Mouse (Mus musculus): ENCODE data around the gene Slc6a1. TPM values are rescaled to one million over a fixed set of nuclear protein-coding genes. Genes with fewer than 3 reads are reported as not detected.
"Not testable (repeated sequence)": the region's sequence is repeated elsewhere in the genome, so short reads cannot be mapped to it uniquely, and the experiment has no call there.

Slc6a1 gene
- polyA plus RNA-seq, 1 experiment from 2014 or later, result 0.64 TPM

GRCm38 (mm10) chr6:114329597-114330470, 47.4 kb downstream of the Slc6a1 start:
- 39% methylated on average over 8 of the region's 8 CpGs for WGBS
- H3K9me3 ChIP-seq (replicated peaks), result no peaks in the 10 kb centered on the region
- no peaks in the 10 kb centered on the region for H3K36me3 ChIP-seq
- no peaks in the 10 kb centered on the region for H3K4me1 ChIP-seq
- ATAC-seq (ENCODE audit: insufficient number of reproducible peaks, low FRiP score, low TSS enrichment, low read depth), result no peak
- H3K27ac ChIP-seq (replicated peaks), result no peak overlapping the region
- H3K9ac ChIP-seq, result no peak overlapping the region
- H3K4me2 ChIP-seq (replicated peaks), result no peak overlapping the region
- no peaks in the 10 kb centered on the region for H3K27me3 ChIP-seq
- H3K4me3 ChIP-seq (replicated peaks), result no peak overlapping the region

GRCm38 (mm10) chr6:114331926-114332325, 49.5 kb downstream of the Slc6a1 start:
- no peak overlapping the region for H3K4me3 ChIP-seq (replicated peaks)
- 0 out of 2 replicates have a peak, but pooled peaks cover 6% of the 10 kb centered on the region for H3K4me1 ChIP-seq
- ATAC-seq (ENCODE audit: insufficient number of reproducible peaks, low FRiP score, low TSS enrichment, low read depth), result no peak
- no peaks in the 10 kb centered on the region for H3K9me3 ChIP-seq (replicated peaks)
- 88% methylated on average over 7 of the region's 7 CpGs for WGBS
- H3K36me3 ChIP-seq, result no peaks in the 10 kb centered on the region
- H3K27me3 ChIP-seq, result no peaks in the 10 kb centered on the region
- H3K4me2 ChIP-seq (replicated peaks), result no peak overlapping the region
- H3K9ac ChIP-seq, result no peak overlapping the region
- H3K27ac ChIP-seq (replicated peaks), result no peak overlapping the region

GRCm38 (mm10) chr6:114336128-114336943, 53.9 kb downstream of the Slc6a1 start:
- ATAC-seq (ENCODE audit: insufficient number of reproducible peaks, low FRiP score, low TSS enrichment, low read depth), result no peak
- no peak overlapping the region for H3K4me2 ChIP-seq (replicated peaks)
- no peaks in the 10 kb centered on the region for H3K9me3 ChIP-seq (replicated peaks)
- no peaks in the 10 kb centered on the region for H3K27me3 ChIP-seq
- H3K9ac ChIP-seq, result no peak overlapping the region
- no peaks in the 10 kb centered on the region for H3K36me3 ChIP-seq
- 39% methylated on average over 11 of the region's 11 CpGs for WGBS
- no peak overlapping the region for H3K27ac ChIP-seq (replicated peaks)
- H3K4me3 ChIP-seq (replicated peaks), result no peak overlapping the region
- H3K4me1 ChIP-seq, result peaks cover 6% of the 10 kb centered on the region; the same call in 1 of the 2 replicates

- H3K36me3 ChIP-seq, result no peaks in the 10 kb centered on the region
- no peak overlapping the region for H3K4me2 ChIP-seq (replicated peaks)
- no peaks in the 10 kb centered on the region for H3K9me3 ChIP-seq (replicated peaks)
- ATAC-seq (ENCODE audit: insufficient number of reproducible peaks, low FRiP score, low TSS enrichment, low read depth), result no peak
- no peak overlapping the region for H3K27ac ChIP-seq (replicated peaks)
- WGBS, result 42% methylated on average over 1 of the region's 1 CpGs
- no peak overlapping the region for H3K4me3 ChIP-seq (replicated peaks)
- no peak overlapping the region for H3K9ac ChIP-seq
- H3K4me1 ChIP-seq, result peaks cover 6% of the 10 kb centered on the region; the same call in 1 of the 2 replicates
- H3K27me3 ChIP-seq, result no peaks in the 10 kb centered on the region
These were observed 54.4 kb downstream of the Slc6a1 start for GRCm38 (mm10) chr6:114336944-114337215.

DNA sequence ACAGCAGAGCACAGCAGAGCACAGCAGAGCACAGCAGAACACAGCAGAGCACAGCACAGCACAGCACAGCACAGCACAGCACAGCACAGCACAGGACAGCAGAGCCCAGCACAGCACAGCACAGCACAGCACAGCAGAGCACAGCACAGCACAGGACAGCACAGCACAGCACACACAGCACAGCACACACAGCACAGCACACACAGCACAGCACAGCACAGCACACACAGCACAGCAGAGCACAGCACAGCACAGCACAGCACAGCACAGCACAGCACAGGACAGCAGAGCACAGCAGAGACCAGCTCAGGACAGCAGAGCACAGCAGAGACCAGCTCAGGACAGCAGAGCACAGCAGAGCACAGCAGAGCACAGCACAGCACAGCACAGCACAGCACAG, 58.9 kb downstream of the Slc6a1 start:
- H3K4me2 ChIP-seq (replicated peaks); H3K9me3 ChIP-seq (replicated peaks); H3K4me1 ChIP-seq; H3K36me3 ChIP-seq; H3K9ac ChIP-seq; H3K27me3 ChIP-seq; H3K27ac ChIP-seq (replicated peaks); H3K4me3 ChIP-seq (replicated peaks); ATAC-seq (ENCODE audit: insufficient number of reproducible peaks, low FRiP score, low TSS enrichment, low read depth): not testable (repeated sequence)

GRCm38 (mm10) chr6:114343740-114344139, 61.3 kb downstream of the Slc6a1 start:
- Histone ChIP-seq H3K27me3 (peaks cover 10% of the 10 kb centered on the region), H3K4me2 (replicated peaks) (no peak overlapping the region), H3K27ac (replicated peaks) (no peak overlapping the region), H3K4me3 (replicated peaks) (no peak overlapping the region), H3K4me1 (no peaks in the 10 kb centered on the region; the same call in 1 of the 2 replicates), H3K36me3 (no peaks in the 10 kb centered on the region), H3K9ac (no peak overlapping the region), H3K9me3 (replicated peaks) (no peaks in the 10 kb centered on the region)
- 10% methylated on average over 3 of the region's 3 CpGs for WGBS
- no peak for ATAC-seq (ENCODE audit: insufficient number of reproducible peaks, low FRiP score, low TSS enrichment, low read depth)

GRCm38 (mm10) chr6:114345156-114345555, 62.7 kb downstream of the Slc6a1 start:
- 41% methylated on average over 4 of the region's 4 CpGs for WGBS
- Histone ChIP-seq H3K27me3 (peaks cover 10% of the 10 kb centered on the region), H3K27ac (replicated peaks) (no peak overlapping the region), H3K4me3 (replicated peaks) (no peak overlapping the region), H3K4me2 (replicated peaks) (no peak overlapping the region), H3K36me3 (no peaks in the 10 kb centered on the region), H3K9ac (no peak overlapping the region), H3K4me1 (no peaks in the 10 kb centered on the region), H3K9me3 (replicated peaks) (no peaks in the 10 kb centered on the region)
- no peak for ATAC-seq (ENCODE audit: insufficient number of reproducible peaks, low FRiP score, low TSS enrichment, low read depth)

GRCm38 (mm10) chr6:114347831-114348754, 65.7 kb downstream of the Slc6a1 start:
- 44% methylated on average over 13 of the region's 13 CpGs for WGBS
- Histone ChIP-seq H3K36me3 (no peaks in the 10 kb centered on the region), H3K4me1 (no peaks in the 10 kb centered on the region), H3K9ac (no peak overlapping the region), H3K4me3 (replicated peaks) (no peak overlapping the region), H3K4me2 (replicated peaks) (no peak overlapping the region), H3K27ac (replicated peaks) (no peak overlapping the region), H3K9me3 (replicated peaks) (no peaks in the 10 kb centered on the region), H3K27me3 (peaks cover 10% of the 10 kb centered on the region)
- no peak for ATAC-seq (ENCODE audit: insufficient number of reproducible peaks, low FRiP score, low TSS enrichment, low read depth)

- 67% methylated on average over 4 of the region's 4 CpGs for WGBS
- Histone ChIP-seq H3K9ac (no peak overlapping the region), H3K4me3 (replicated peaks) (no peak overlapping the region), H3K4me1 (no peaks in the 10 kb centered on the region), H3K9me3 (replicated peaks) (no peaks in the 10 kb centered on the region), H3K27ac (replicated peaks) (no peak overlapping the region), H3K36me3 (no peaks in the 10 kb centered on the region), H3K4me2 (replicated peaks) (no peak overlapping the region), H3K27me3 (no peaks in the 10 kb centered on the region)
- no peak for ATAC-seq (ENCODE audit: insufficient number of reproducible peaks, low FRiP score, low TSS enrichment, low read depth)
These were observed 72.2 kb downstream of the Slc6a1 start for GRCm38 (mm10) chr6:114354635-114355034.

DNA sequence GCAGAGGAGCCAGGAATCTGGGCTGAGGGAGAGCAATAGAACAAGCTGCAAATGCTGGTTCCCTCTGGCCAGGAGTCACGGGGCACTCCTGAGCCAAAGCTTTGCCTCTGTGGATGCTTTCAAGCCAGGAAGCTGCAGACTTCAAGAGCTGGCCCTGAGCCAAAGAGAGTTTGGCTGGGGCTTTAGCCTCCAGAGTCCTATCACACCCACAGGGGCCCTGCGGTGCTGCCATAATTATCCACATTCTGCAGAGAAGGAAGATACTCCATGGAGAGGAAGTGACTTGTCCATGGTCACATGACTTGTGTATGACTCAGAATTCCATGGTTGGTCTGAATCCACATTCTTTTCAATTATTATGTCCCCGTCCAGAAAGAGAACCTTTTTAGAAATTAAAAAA, 75.7 kb downstream of the Slc6a1 start:
- Histone ChIP-seq H3K4me2 (replicated peaks) (no peak overlapping the region), H3K9ac (no peak overlapping the region)
- no peak for ATAC-seq (ENCODE audit: insufficient number of reproducible peaks, low FRiP score, low TSS enrichment, low read depth)

GRCm38 (mm10) chr6:114362355-114362754, 79.9 kb downstream of the Slc6a1 start:
- H3K27me3 ChIP-seq, result 0 out of 2 replicates have a peak, but pooled peaks cover 8% of the 10 kb centered on the region
- H3K9me3 ChIP-seq (replicated peaks), result no peaks in the 10 kb centered on the region
- 69% methylated on average over 4 of the region's 4 CpGs for WGBS
- H3K4me1 ChIP-seq, result no peaks in the 10 kb centered on the region
- no peak overlapping the region for H3K27ac ChIP-seq (replicated peaks)
- no peak overlapping the region for H3K9ac ChIP-seq
- H3K4me2 ChIP-seq (replicated peaks), result no peak overlapping the region
- H3K36me3 ChIP-seq, result no peaks in the 10 kb centered on the region
- no peak overlapping the region for H3K4me3 ChIP-seq (replicated peaks)
- no peak for ATAC-seq (ENCODE audit: insufficient number of reproducible peaks, low FRiP score, low TSS enrichment, low read depth)

More for the DNA sequence above, 75.7 kb downstream of the Slc6a1 start:
- no peak overlapping the region for H3K4me3 ChIP-seq (replicated peaks)
- H3K9me3 ChIP-seq (replicated peaks), result no peaks in the 10 kb centered on the region
- no peaks in the 10 kb centered on the region for H3K4me1 ChIP-seq
- H3K27ac ChIP-seq (replicated peaks), result no peak overlapping the region
- H3K27me3 ChIP-seq, result no peaks in the 10 kb centered on the region
- no peaks in the 10 kb centered on the region for H3K36me3 ChIP-seq
- WGBS, result 42% methylated on average over 3 of the region's 3 CpGs

All from embryonic facial prominence, embryonic 15.5 days (tissue).